Mouse (Mus musculus): ENCODE measurements around the gene Faxc.

The Faxc gene

GRCm38 (mm10) chr4:22029951-22030350 lies 98.8 kb downstream of the Faxc start:
- no peak for DNase-seq (ENCODE audit: low spot score)

Measured in MN1 (cell line).